Mouse (Mus musculus): ENCODE measurements at regions not wholly inside any gene's neighbourhood (a gene's known extent, or its start where the extent isn't known, plus 50 kb on each side); places are given as distances from the start of the nearest gene placed in this dataset.

DNA sequence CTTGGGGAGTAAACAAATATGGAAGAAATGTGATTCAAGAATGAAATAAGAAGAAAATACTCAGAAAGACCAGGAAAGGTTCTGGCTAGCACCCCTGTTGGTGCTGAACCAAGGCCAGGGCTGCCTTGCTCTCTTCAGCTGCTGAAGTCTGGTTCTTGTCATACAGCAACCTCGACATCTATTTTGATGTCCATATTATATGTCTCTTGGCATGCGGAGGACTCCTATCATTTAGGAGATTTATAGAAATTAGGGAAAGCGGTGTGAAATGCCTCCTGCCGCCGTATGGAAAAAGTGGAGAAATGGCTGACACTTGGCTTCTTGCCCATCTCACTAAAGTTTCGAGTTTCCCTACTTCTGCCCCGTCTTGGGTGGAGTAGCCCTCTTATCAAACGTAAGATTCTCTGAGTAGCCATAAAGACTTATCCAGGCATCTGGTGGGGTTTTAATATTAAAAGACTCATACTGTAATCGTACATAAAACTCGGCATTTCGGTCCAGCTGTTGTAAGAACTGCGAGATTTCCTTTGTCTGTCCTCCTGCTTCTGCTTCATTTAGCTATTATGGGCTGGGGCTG lies 72.0 kb downstream of the Gm10260 start:
- TF ChIP-seq CTCF (IDR thresholded peaks at IDR 0.05; ENCODE audit: insufficient read depth, low read length) (no peak), POLR2A (IDR thresholded peaks at IDR 0.05; ENCODE audit: borderline replicate concordance, extremely low read depth, low read depth, low read length) (no peak)

All from lung, adult 2 months (tissue).